Mouse (Mus musculus): ENCODE data around the gene Nono. TPM values are rescaled to one million over a fixed set of nuclear protein-coding genes. Genes with fewer than 3 reads are reported as not detected.
A peak's percentile ranks its signal among the peaks of the same experiment; 100 is the strongest.

Gene Nono
- 100 to 1,000 TPM; 185 to 186 TPM for total RNA-seq (2021)
- long read RNA-seq, experiment 1, transcript Nono-201 (12 exons, 2,562 nt) = major isoform, 94 of 143 reads
- long read RNA-seq, experiment 1, partial matches to known transcripts = 20 of 143 reads
- long read RNA-seq, experiment 1, other reads (novel, unspliced or antisense) = 27 of 143 reads
- long read RNA-seq, experiment 2, transcript Nono-201 (12 exons, 2,562 nt) = major isoform, 56 of 80 reads
- long read RNA-seq, experiment 2, partial matches to known transcripts = 17 of 80 reads
- long read RNA-seq, experiment 2, other reads (novel, unspliced or antisense) = 7 of 80 reads

- peak; percentile 87 for DNase-seq
Observed at GRCm38 (mm10) chrX:101429142-101429949, at the start of gene Nono. Gene Nono (plus strand): TSS chrX:101429318.

GRCm38 (mm10) chrX:101379744-101380143 is 49.4 kb upstream of the Nono start:
- DNase-seq = no peak

GRCm38 (mm10) chrX:101383455-101383854 is 45.7 kb upstream of the Nono start:
- DNase-seq = no peak

GRCm38 (mm10) chrX:101384439-101385137 is 44.5 kb upstream of the Nono start:
- DNase-seq = no peak

GRCm38 (mm10) chrX:101386222-101386621 is 42.9 kb upstream of the Nono start:
- DNase-seq = no peak

- no peak for DNase-seq
Observed at GRCm38 (mm10) chrX:101388866-101389537, 40.1 kb upstream of the Nono start.

- no peak for DNase-seq
Observed at GRCm38 (mm10) chrX:101394341-101394740, 34.8 kb upstream of the Nono start.

GRCm38 (mm10) chrX:101396459-101396858 is 32.7 kb upstream of the Nono start:
- no peak for DNase-seq

- DNase-seq = peak; percentile 73
Observed at GRCm38 (mm10) chrX:101418946-101419724, 10.0 kb upstream of the Nono start.

GRCm38 (mm10) chrX:101419725-101420699 is 9.1 kb upstream of the Nono start:
- peak; percentile 91 for DNase-seq

GRCm38 (mm10) chrX:101420700-101421095 is 8.4 kb upstream of the Nono start, which contains the start of gene Zmym3:
Gene Zmym3 (minus strand): TSS chrX:101420849.
- peak; percentile 27 for DNase-seq

- DNase-seq = peak; percentile 38
Observed at GRCm38 (mm10) chrX:101423462-101423861, 5.7 kb upstream of the Nono start.

- peak; percentile 46 for DNase-seq
Observed at GRCm38 (mm10) chrX:101427774-101428173, 1.3 kb upstream of the Nono start.

GRCm38 (mm10) chrX:101428785-101429141 is 355 bp upstream of the Nono start:
- DNase-seq = no peak

- no peak for DNase-seq
Observed at GRCm38 (mm10) chrX:101429976-101430375, 858 bp downstream of the Nono start.

- DNase-seq = no peak
Observed at GRCm38 (mm10) chrX:101448886-101449475, 19.9 kb downstream of the Nono start, which contains the start of gene Itgb1bp2. Gene Itgb1bp2 (plus strand): TSS chrX:101449088.

- DNase-seq = no peak
Observed at GRCm38 (mm10) chrX:101451147-101451546, 22.0 kb downstream of the Nono start.

GRCm38 (mm10) chrX:101451591-101451990 is 22.5 kb downstream of the Nono start:
- no peak for DNase-seq

GRCm38 (mm10) chrX:101472202-101472601 is 43.1 kb downstream of the Nono start:
- DNase-seq = peak; percentile 12
